Mouse (Mus musculus): Measurements from ENCODE around the gene Rtn1. TPM values are rescaled to one million over a fixed set of nuclear protein-coding genes. Genes with fewer than 3 reads are reported as not detected.
A peak's percentile ranks its signal among the peaks of the same experiment; 100 is the strongest.

Rtn1 gene
- polyA plus RNA-seq, 1 experiment = 1,289 TPM

- TF ChIP-seq CTCF (IDR thresholded peaks at IDR 0.05; ENCODE audit: extremely low read depth, insufficient read depth, low read length) (no peak), POLR2A (IDR thresholded peaks at IDR 0.05; ENCODE audit: extremely low read depth, insufficient read depth, low read length) (peak; percentile 43; the same call in 1 of the 2 replicates)
- peaks cover 15% of the 10 kb centered on the region for H3K4me1 ChIP-seq (ENCODE audit: control insufficient read depth, insufficient read depth, low read length)
- peak overlapping the region; percentile 48 for H3K27ac ChIP-seq (ENCODE audit: insufficient read depth, low read length)
- H3K4me3 ChIP-seq (ENCODE audit: insufficient read depth, low read length) = no peak overlapping the region
Observed at GRCm38 (mm10) chr12:72239230-72239894, 169.5 kb downstream of the Rtn1 start.

- H3K4me1 ChIP-seq (ENCODE audit: control insufficient read depth, insufficient read depth, low read length) = peaks cover 15% of the 10 kb centered on the region
- TF ChIP-seq POLR2A (IDR thresholded peaks at IDR 0.05; ENCODE audit: extremely low read depth, insufficient read depth, low read length) (no peak), CTCF (IDR thresholded peaks at IDR 0.05; ENCODE audit: extremely low read depth, insufficient read depth, low read length) (no peak)
Observed at GRCm38 (mm10) chr12:72237251-72237650, 171.6 kb downstream of the Rtn1 start.

GRCm38 (mm10) chr12:72236564-72237011 lies 172.3 kb downstream of the Rtn1 start:
- TF ChIP-seq CTCF (IDR thresholded peaks at IDR 0.05; ENCODE audit: extremely low read depth, insufficient read depth, low read length) (no peak), POLR2A (IDR thresholded peaks at IDR 0.05; ENCODE audit: extremely low read depth, insufficient read depth, low read length) (peak; percentile 46)
- H3K4me3 ChIP-seq (ENCODE audit: insufficient read depth, low read length) = peak overlapping the region; percentile 84
- H3K27ac ChIP-seq (ENCODE audit: insufficient read depth, low read length) = peak overlapping the region; percentile 61
- peaks cover 15% of the 10 kb centered on the region for H3K4me1 ChIP-seq (ENCODE audit: control insufficient read depth, insufficient read depth, low read length)

More at GRCm38 (mm10) chr12:72237251-72237650, 171.6 kb downstream of the Rtn1 start:
- Histone ChIP-seq H3K4me3 (ENCODE audit: insufficient read depth, low read length) (peak overlapping the region; percentile 84; the same call in 1 of the 2 replicates), H3K27ac (ENCODE audit: insufficient read depth, low read length) (no peak overlapping the region; the same call in 1 of the 2 replicates)

GRCm38 (mm10) chr12:72235621-72236351 lies 173.1 kb downstream of the Rtn1 start:
- H3K4me3 ChIP-seq (ENCODE audit: insufficient read depth, low read length) = peak overlapping the region; percentile 84
- H3K27ac ChIP-seq (ENCODE audit: insufficient read depth, low read length) = peak overlapping the region; percentile 61
- peaks cover 14% of the 10 kb centered on the region for H3K4me1 ChIP-seq (ENCODE audit: control insufficient read depth, insufficient read depth, low read length)
- TF ChIP-seq POLR2A (IDR thresholded peaks at IDR 0.05; ENCODE audit: extremely low read depth, insufficient read depth, low read length) = no peak
- no peak for TF ChIP-seq CTCF (IDR thresholded peaks at IDR 0.05; ENCODE audit: extremely low read depth, insufficient read depth, low read length)

GRCm38 (mm10) chr12:72234966-72235365 lies 173.9 kb downstream of the Rtn1 start:
- H3K4me1 ChIP-seq (ENCODE audit: control insufficient read depth, insufficient read depth, low read length) = peaks cover 13% of the 10 kb centered on the region
- no peak for TF ChIP-seq CTCF (IDR thresholded peaks at IDR 0.05; ENCODE audit: extremely low read depth, insufficient read depth, low read length)
- peak; percentile 59; the same call in 1 of the 2 replicates for TF ChIP-seq POLR2A (IDR thresholded peaks at IDR 0.05; ENCODE audit: extremely low read depth, insufficient read depth, low read length)
- H3K27ac ChIP-seq (ENCODE audit: insufficient read depth, low read length) = no peak overlapping the region
- peak overlapping the region; percentile 84 for H3K4me3 ChIP-seq (ENCODE audit: insufficient read depth, low read length)

GRCm38 (mm10) chr12:72234151-72234550 lies 174.7 kb downstream of the Rtn1 start:
- TF ChIP-seq POLR2A (IDR thresholded peaks at IDR 0.05; ENCODE audit: extremely low read depth, insufficient read depth, low read length) (no peak), CTCF (IDR thresholded peaks at IDR 0.05; ENCODE audit: extremely low read depth, insufficient read depth, low read length) (no peak)
- peaks cover 14% of the 10 kb centered on the region for H3K4me1 ChIP-seq (ENCODE audit: control insufficient read depth, insufficient read depth, low read length)
- peak overlapping the region; percentile 46; the same call in 1 of the 2 replicates for H3K27ac ChIP-seq (ENCODE audit: insufficient read depth, low read length)
- H3K4me3 ChIP-seq (ENCODE audit: insufficient read depth, low read length) = peak overlapping the region; percentile 84

GRCm38 (mm10) chr12:72232826-72233790 lies 175.7 kb downstream of the Rtn1 start:
- peaks cover 10% of the 10 kb centered on the region for H3K4me1 ChIP-seq (ENCODE audit: control insufficient read depth, insufficient read depth, low read length)
- H3K27ac ChIP-seq (ENCODE audit: insufficient read depth, low read length) = peak overlapping the region; percentile 46; the same call in 1 of the 2 replicates
- peak overlapping the region; percentile 84 for H3K4me3 ChIP-seq (ENCODE audit: insufficient read depth, low read length)
- no peak for TF ChIP-seq CTCF (IDR thresholded peaks at IDR 0.05; ENCODE audit: extremely low read depth, insufficient read depth, low read length)

- H3K4me1 ChIP-seq (ENCODE audit: control insufficient read depth, insufficient read depth, low read length) = peaks cover 15% of the 10 kb centered on the region
- TF ChIP-seq CTCF (IDR thresholded peaks at IDR 0.05; ENCODE audit: extremely low read depth, insufficient read depth, low read length) (no peak), POLR2A (IDR thresholded peaks at IDR 0.05; ENCODE audit: extremely low read depth, insufficient read depth, low read length) (no peak)
- no peak overlapping the region for H3K27ac ChIP-seq (ENCODE audit: insufficient read depth, low read length)
- H3K4me3 ChIP-seq (ENCODE audit: insufficient read depth, low read length) = no peak overlapping the region
Observed at GRCm38 (mm10) chr12:72232176-72232575, 176.7 kb downstream of the Rtn1 start.
